Mouse (Mus musculus): Measurements from ENCODE around the gene Spata9.

Spata9 gene

DNA sequence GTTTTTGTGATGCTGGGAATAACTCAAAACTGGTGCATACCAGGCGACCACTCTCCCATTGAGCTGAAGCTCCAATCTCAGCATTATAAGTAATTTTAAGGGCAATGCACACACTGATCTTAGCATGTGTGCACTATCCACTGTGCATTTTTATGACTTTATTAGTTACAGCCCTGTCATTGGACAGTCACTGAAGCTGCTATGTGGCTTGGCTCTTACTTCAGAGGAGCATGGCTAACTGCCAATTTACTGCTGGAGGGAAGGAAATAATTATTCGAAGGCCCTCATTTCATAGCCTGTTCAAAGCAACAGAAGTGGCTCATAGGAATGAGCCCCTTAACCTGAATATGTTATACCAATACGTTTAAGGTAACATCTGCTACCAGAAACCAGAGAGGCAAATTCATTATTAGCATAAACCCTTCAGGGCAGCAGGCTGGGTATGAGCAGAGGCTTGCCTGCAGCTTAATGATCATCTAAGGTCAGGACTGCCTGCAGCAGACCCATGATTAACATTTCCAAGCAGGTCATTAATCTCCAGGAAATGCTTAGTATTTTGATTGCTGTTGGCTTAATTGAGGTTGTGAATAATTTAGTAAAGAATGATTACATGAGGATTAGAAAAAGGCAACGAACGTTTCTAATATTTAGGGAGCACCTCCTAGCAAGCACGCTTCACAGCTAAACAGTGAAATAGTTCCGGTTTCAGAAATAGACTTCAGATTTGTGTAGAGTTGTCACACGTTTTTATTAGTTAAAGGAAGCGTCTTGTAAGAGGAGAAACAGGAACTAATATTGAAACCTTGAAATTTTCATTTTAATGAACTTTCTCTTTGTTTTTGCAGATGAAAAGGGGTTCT lies 25.4 kb downstream of the Spata9 start:
- no peak for DNase-seq (ENCODE audit: low spot score)

DNA sequence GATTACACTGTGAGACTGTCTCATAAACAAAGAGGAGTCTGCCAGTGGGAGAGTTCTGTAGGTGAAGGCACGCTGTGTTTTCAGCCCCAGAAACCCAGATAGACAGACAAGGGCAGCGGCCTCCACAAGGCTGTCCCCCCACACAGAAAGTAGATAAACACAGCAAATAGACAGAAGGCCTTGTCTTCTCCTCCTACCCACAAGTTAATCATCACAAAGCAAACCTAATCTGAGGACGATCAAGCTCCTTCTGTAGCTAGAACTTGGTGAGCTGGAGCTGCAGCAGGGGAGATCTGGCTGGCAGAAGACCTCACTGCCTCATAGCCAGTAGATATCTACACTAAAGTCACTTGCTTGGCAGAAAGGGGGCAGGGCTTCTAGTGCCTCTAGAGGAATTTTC lies 36.3 kb downstream of the Spata9 start:
- DNase-seq (ENCODE audit: low spot score) = no peak

GRCm38 (mm10) chr13:76014511-76014910 lies 47.6 kb downstream of the Spata9 start:
- DNase-seq (ENCODE audit: low spot score) = no peak

GRCm38 (mm10) chr13:76017465-76017864 lies 50.5 kb downstream of the Spata9 start:
- peak; percentile 26 for DNase-seq (ENCODE audit: low spot score)

DNA sequence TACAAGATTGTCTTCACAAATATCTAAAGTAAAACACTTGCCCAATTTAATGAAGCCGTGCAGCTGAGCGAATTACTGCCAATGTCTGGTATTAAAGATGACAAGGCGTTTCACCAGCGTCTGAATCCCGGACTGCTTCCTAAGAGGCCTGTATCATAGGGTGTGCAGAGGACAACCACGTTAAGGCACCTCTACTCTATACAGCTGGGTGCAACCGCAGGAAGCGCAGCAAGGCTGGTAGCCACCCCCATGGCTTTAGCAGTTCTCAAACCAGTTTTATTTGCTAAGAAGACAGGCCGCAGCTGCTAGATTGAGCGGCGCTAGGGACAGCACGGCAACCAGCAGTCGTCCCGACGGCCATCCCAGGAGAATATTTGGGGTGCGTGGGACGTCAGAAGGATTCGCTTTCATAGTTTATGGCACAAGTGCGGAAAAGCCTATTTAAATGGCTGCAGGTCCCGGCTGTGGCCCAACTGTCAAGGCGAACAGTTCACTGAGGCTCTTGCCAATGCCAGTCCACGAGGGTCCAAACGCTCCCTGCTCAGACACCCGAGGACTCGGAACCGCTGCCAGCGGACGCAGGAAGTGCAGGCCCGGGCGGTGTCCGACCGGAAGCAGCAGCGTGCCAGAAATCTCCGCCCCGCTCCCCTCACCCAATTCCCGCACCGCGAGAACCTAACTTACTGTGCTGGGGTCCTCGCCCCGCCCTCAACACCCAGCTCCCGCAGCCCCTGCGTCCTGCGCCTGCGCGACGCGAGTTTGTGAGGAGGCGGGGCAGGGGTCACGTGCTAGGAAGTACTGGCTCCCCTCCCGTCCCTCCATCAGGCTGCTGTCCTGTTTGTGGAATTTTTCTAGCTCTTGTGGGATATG lies 51.3 kb downstream of the Spata9 start, which contains the start of gene Rfesd:
TSS of gene Rfesd (minus strand) at position 746 of the 870 bp plus-strand sequence.
- peak; percentile 99 for DNase-seq (ENCODE audit: low spot score)

DNA sequence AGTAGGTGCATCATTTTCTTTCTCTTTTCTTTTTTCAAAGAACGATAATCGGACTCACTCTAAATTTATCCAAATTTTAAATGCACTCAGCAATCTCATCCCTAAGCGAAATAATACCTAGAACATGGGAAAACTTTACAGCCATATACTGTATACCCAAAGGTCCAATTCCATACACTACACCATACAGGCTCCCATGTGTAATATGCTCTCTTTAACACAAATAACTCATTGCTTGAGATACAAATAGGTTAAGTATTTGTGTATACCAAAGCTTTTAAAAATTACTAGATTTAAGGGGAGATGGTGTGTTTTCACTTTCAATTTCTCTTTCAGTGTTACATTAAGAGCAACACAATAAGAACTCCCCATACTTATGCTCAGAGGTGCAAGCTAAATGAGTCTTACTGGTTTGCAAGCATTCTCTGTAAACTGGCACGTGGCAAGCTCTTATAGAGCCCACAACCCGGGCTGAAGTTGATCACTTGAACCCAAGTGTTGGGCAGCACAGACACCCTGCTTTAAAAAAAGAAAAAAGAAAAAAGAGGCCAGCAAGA lies 52.0 kb downstream of the Spata9 start:
- no peak for DNase-seq (ENCODE audit: low spot score)

GRCm38 (mm10) chr13:76021782-76022181 lies 54.8 kb downstream of the Spata9 start:
- DNase-seq (ENCODE audit: low spot score) = no peak

GRCm38 (mm10) chr13:76024588-76024987 lies 57.6 kb downstream of the Spata9 start:
- no peak for DNase-seq (ENCODE audit: low spot score)

- DNase-seq (ENCODE audit: low spot score) = no peak
Observed at GRCm38 (mm10) chr13:76042455-76042854, 75.5 kb downstream of the Spata9 start.

DNA sequence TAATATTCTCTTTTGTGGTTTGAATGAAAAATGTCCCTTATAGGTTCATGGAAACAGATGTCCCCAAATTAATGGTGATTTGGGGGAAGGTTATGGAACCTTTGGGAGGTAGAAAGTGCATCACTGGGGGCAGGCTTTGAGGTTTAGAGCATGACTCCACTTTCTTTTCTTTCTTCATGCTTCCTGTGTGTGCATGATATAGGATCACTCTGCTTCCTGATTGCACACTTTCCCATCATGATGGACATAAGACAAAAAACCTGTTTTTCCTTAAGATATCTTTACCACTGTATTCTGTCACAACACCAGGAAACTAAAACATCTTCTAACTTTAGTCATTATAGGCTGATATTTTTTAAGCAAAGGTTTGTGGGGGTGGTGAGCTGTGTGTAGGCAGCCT lies 78.0 kb downstream of the Spata9 start:
- no peak for DNase-seq (ENCODE audit: low spot score)

Measured in embryo, embryonic 10 days (tissue).